ENCODE assay signal across 7 mouse cellular contexts in the genomic region with DNA sequence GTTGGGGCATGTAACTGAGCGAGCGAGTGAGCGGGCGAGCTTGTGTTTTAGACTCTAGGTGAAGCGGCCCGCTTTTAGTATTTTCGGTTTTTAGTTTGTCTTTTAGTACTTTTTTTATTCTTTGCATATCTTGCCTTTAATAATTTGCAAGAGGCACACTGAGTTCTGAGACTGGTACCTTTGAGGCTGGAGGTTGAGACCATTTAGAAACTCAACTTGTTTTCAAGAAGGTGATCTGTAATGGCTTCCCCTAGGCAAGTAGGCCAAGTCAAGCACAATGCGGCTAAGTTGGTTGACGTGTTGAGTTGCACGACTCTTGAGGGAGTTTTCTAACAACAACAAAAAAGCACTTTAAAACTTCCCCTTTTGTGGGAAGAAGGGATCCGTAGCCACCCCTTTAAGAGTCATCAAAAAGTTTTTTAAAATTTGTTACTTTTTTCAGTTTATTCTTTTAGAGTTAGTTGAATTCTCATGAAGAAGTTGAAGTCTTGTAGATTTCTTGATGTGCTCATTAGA. TPM values are rescaled to one million over a fixed set of nuclear protein-coding genes. Genes with fewer than 3 reads are reported as not detected.
DNase-seq lines count a peak whose midpoint lies in the region; ATAC-seq and TF ChIP-seq lines count a peak whose summit lies in the region.

No protein-coding gene starts in this region.

- H3K4me1 ChIP-seq in ES-Bruce4 (ENCODE audit: control insufficient read depth, insufficient read depth, low read length), result no peaks in the 10 kb centered on the region
- H3K4me1 ChIP-seq in forebrain, embryonic 14.5 days (ENCODE audit: control insufficient read depth, insufficient read depth, low read length), result no peaks in the 10 kb centered on the region; the same call in 1 of the 2 replicates
- peaks cover 27% of the 10 kb centered on the region for H3K4me1 ChIP-seq in limb, embryonic 15.5 days
- H3K4me1 ChIP-seq in neural tube, embryonic 12.5 days, result 0 out of 2 replicates have a peak, but pooled peaks cover 2% of the 10 kb centered on the region

- no peaks in the 10 kb centered on the region for H3K27me3 ChIP-seq in ES-Bruce4 (ENCODE audit: control insufficient read depth, insufficient read depth, low read length, poor library complexity, severe bottlenecking)
- no peaks in the 10 kb centered on the region for H3K27me3 ChIP-seq in forebrain, embryonic 14.5 days (replicated peaks; ENCODE audit: control insufficient read depth, insufficient read depth, low read length)
- no peaks in the 10 kb centered on the region for H3K27me3 ChIP-seq in limb, embryonic 15.5 days
- H3K27me3 ChIP-seq in neural tube, embryonic 12.5 days (replicated peaks), result no peaks in the 10 kb centered on the region; the same call in 1 of the 2 replicates

- TF ChIP-seq POLR2A in ES-Bruce4 (IDR thresholded peaks at IDR 0.05; ENCODE audit: insufficient read depth, low read length), result no peak

- no peak for TF ChIP-seq EP300 in ES-Bruce4 (IDR thresholded peaks at IDR 0.05; ENCODE audit: insufficient read depth, low read depth, low read length)

- H3K4me2 ChIP-seq in forebrain, embryonic 14.5 days (ENCODE audit: low read length), result peak overlapping the region; percentile 81
- H3K4me2 ChIP-seq in limb, embryonic 15.5 days, result peak overlapping the region; percentile 65
- peak overlapping the region; percentile 87 for H3K4me2 ChIP-seq in neural tube, embryonic 12.5 days (replicated peaks)

- peak overlapping the region; percentile 88 for H3K27ac ChIP-seq in ES-Bruce4 (ENCODE audit: insufficient read depth, low read length)
- H3K27ac ChIP-seq in forebrain, embryonic 14.5 days (ENCODE audit: low read depth, low read length), result no peak overlapping the region
- H3K27ac ChIP-seq in limb, embryonic 15.5 days, result peak overlapping the region; percentile 98
- no peak overlapping the region for H3K27ac ChIP-seq in neural tube, embryonic 12.5 days

- H3K9me3 ChIP-seq in ES-Bruce4 (replicated peaks; ENCODE audit: control insufficient read depth, insufficient read depth, low read length, poor library complexity, severe bottlenecking), result no peaks in the 10 kb centered on the region
- H3K9me3 ChIP-seq in forebrain, embryonic 14.5 days (replicated peaks; ENCODE audit: control insufficient read depth, low read length), result no peaks in the 10 kb centered on the region
- no peaks in the 10 kb centered on the region for H3K9me3 ChIP-seq in limb, embryonic 15.5 days
- no peaks in the 10 kb centered on the region for H3K9me3 ChIP-seq in neural tube, embryonic 12.5 days

- peak overlapping the region; percentile 99 for H3K9ac ChIP-seq in ES-Bruce4 (ENCODE audit: low read depth, poor library complexity, severe bottlenecking)
- peak overlapping the region; percentile 82 for H3K9ac ChIP-seq in forebrain, embryonic 14.5 days (ENCODE audit: low read length)
- H3K9ac ChIP-seq in limb, embryonic 15.5 days, result peak overlapping the region; percentile 89
- H3K9ac ChIP-seq in neural tube, embryonic 12.5 days, result peak overlapping the region; percentile 91

- 2% methylated on average over 11 of the region's 11 CpGs for WGBS in forebrain, embryonic 14.5 days
- 2% methylated on average over 11 of the region's 11 CpGs for WGBS in limb, embryonic 15.5 days
- WGBS in neural tube, embryonic 12.5 days, result 3% methylated on average over 11 of the region's 11 CpGs

- ATAC-seq in forebrain, embryonic 14.5 days, result no peak
- no peak for ATAC-seq in limb, embryonic 15.5 days (ENCODE audit: insufficient number of reproducible peaks, low FRiP score, low TSS enrichment, low read depth)
- ATAC-seq in neural tube, embryonic 12.5 days (ENCODE audit: low FRiP score, low read depth), result no peak
- ATAC-seq in frontal cortex, adult (ENCODE audit: low TSS enrichment), result no peak

- peak overlapping the region; percentile 97 for H3K4me3 ChIP-seq in ES-Bruce4 (ENCODE audit: low read depth, low read length)
- peak overlapping the region; percentile 93 for H3K4me3 ChIP-seq in forebrain, embryonic 14.5 days (ENCODE audit: low read depth, low read length)
- peak overlapping the region; percentile 92 for H3K4me3 ChIP-seq in limb, embryonic 15.5 days
- H3K4me3 ChIP-seq in neural tube, embryonic 12.5 days, result peak overlapping the region; percentile 97

- H3K36me3 ChIP-seq in ES-Bruce4 (ENCODE audit: control insufficient read depth, insufficient read depth, low read length, poor library complexity, severe bottlenecking), result peaks cover 37% of the 10 kb centered on the region
- H3K36me3 ChIP-seq in forebrain, embryonic 14.5 days (ENCODE audit: control insufficient read depth, insufficient read depth, low read length), result peaks cover 27% of the 10 kb centered on the region; the same call in 1 of the 2 replicates
- H3K36me3 ChIP-seq in limb, embryonic 15.5 days, result peaks cover 36% of the 10 kb centered on the region
- H3K36me3 ChIP-seq in neural tube, embryonic 12.5 days, result peaks cover 26% of the 10 kb centered on the region

- peak; percentile 52 for DNase-seq in CD4-positive helper T cell, adult 2 months (ENCODE audit: low read depth, low spot score)
- DNase-seq in forebrain, embryonic 14.5 days (ENCODE audit: low spot score), result no peak
- DNase-seq in gastrocnemius, postnatal 25 days, result no peak

- no peak for TF ChIP-seq CTCF in ES-Bruce4 (IDR thresholded peaks at IDR 0.05; ENCODE audit: low read depth, low read length)

RNA-seq across cellular contexts. Expression of a gene that starts 1.7 kb away (rescaled TPM):
- polyA plus RNA-seq in ES-Bruce4 (2011; ENCODE audit: insufficient read depth, insufficient read length, low read depth, missing spikeins), result 106 and 115 TPM in 2 replicates
- 7.4 and 7.5 TPM in 2 replicates for polyA plus RNA-seq in forebrain, embryonic 14.5 days (2014; fragmentation: Nextera tagmentation; extraction: Ambion mirVana)
- 32.3 and 37.6 TPM in 2 replicates for polyA plus RNA-seq in limb, embryonic 15.5 days (2015; fragmentation: Nextera tagmentation; extraction: Ambion mirVana)
- polyA plus RNA-seq in neural tube, embryonic 12.5 days (2016; fragmentation: Nextera tagmentation; extraction: Ambion mirVana), result 18.9 and 20.6 TPM in 2 replicates
- 1 to 10 TPM; 7.9 to 8.0 TPM for total RNA-seq in gastrocnemius, postnatal 25 days (2021)

RNA-seq across cellular contexts. Expression of a gene that starts 42.9 kb away (rescaled TPM):
- 17.0 and 22.5 TPM in 2 replicates for polyA plus RNA-seq in ES-Bruce4 (2011; ENCODE audit: insufficient read depth, insufficient read length, low read depth, missing spikeins)
- 30.2 and 35.7 TPM in 2 replicates for polyA plus RNA-seq in forebrain, embryonic 14.5 days (2014; fragmentation: Nextera tagmentation; extraction: Ambion mirVana)
- 29.4 TPM in 2 replicates for polyA plus RNA-seq in limb, embryonic 15.5 days (2015; fragmentation: Nextera tagmentation; extraction: Ambion mirVana)
- polyA plus RNA-seq in neural tube, embryonic 12.5 days (2016; fragmentation: Nextera tagmentation; extraction: Ambion mirVana), result 37.6 and 38.6 TPM in 2 replicates
- total RNA-seq in gastrocnemius, postnatal 25 days (2021), result 10 to 100 TPM; 12.8 to 18.0 TPM

RNA-seq across cellular contexts. Expression of a gene that starts 43.0 kb away (rescaled TPM):
- 238 and 257 TPM in 2 replicates for polyA plus RNA-seq in ES-Bruce4 (2011; ENCODE audit: insufficient read depth, insufficient read length, low read depth, missing spikeins)
- 86.8 and 90.9 TPM in 2 replicates for polyA plus RNA-seq in forebrain, embryonic 14.5 days (2014; fragmentation: Nextera tagmentation; extraction: Ambion mirVana)
- 50.8 and 54.8 TPM in 2 replicates for polyA plus RNA-seq in limb, embryonic 15.5 days (2015; fragmentation: Nextera tagmentation; extraction: Ambion mirVana)
- polyA plus RNA-seq in neural tube, embryonic 12.5 days (2016; fragmentation: Nextera tagmentation; extraction: Ambion mirVana), result 83.5 and 89.9 TPM in 2 replicates
- 10 to 100 TPM; 21.5 TPM for total RNA-seq in gastrocnemius, postnatal 25 days (2021)

RNA-seq across cellular contexts. Expression of a gene that starts 55.7 kb away (rescaled TPM):
- polyA plus RNA-seq in ES-Bruce4 (2011; ENCODE audit: insufficient read depth, insufficient read length, low read depth, missing spikeins), result not detected in 2 replicates
- 0.75 and 0.99 TPM in 2 replicates for polyA plus RNA-seq in forebrain, embryonic 14.5 days (2014; fragmentation: Nextera tagmentation; extraction: Ambion mirVana)
- polyA plus RNA-seq in limb, embryonic 15.5 days (2015; fragmentation: Nextera tagmentation; extraction: Ambion mirVana), result 6.2 and 6.7 TPM in 2 replicates
- polyA plus RNA-seq in neural tube, embryonic 12.5 days (2016; fragmentation: Nextera tagmentation; extraction: Ambion mirVana), result 3.0 and 4.1 TPM in 2 replicates
- not detected for total RNA-seq in gastrocnemius, postnatal 25 days (2021)

Comparison
In these comparisons a context has a peak if more than half of its experiments do, and no peak if none do; other contexts are left out.
1. H3K27ac ChIP-seq: peak in ES-Bruce4 (single experiment) and limb, embryonic 15.5 days (single experiment); none in forebrain, embryonic 14.5 days (single experiment) and neural tube, embryonic 12.5 days (single experiment).
2. Peak in every context shown above with its lines, with median percentiles within 50 percentile points of each other: H3K4me3 ChIP-seq, H3K9ac ChIP-seq and H3K4me2 ChIP-seq.